Mouse (Mus musculus) hematopoietic multipotent progenitor cell, adult 10-12 weeks (in vitro differentiated cells): ENCODE data around the gene Mansc4. TPM values are rescaled to one million over a fixed set of nuclear protein-coding genes. Genes with fewer than 3 reads are reported as not detected.

Experiments
- polyA plus RNA-seq: library from polyadenylated mRNA; stranded (reverse); fragments of >175 nt; gene quantifications from 2 replicates; pipeline ENCODE4 v1.2.3, GENCODE M21; 2012; ENCODE audit warnings: low replicate concordance

Mansc4 gene
- polyA plus RNA-seq, result 0.16 and 0.56 TPM in 2 replicates

GRCm38 (mm10) chr6:147086594-147087225 lies at the start of gene Mansc4:
Mansc4 (minus strand) TSS chr6:147087032.

GRCm38 (mm10) chr6:147091136-147092120 lies 4.6 kb upstream of the Mansc4 start, which contains the start of gene Klhl42:
Klhl42 (plus strand) TSS chr6:147091379.

GRCm38 (mm10) chr6:147042291-147043290 lies 44.2 kb downstream of the Mansc4 start, which contains the start of gene Mrps35:
Mrps35 (plus strand) TSS chr6:147042764.

GRCm38 (mm10) chr6:147032303-147032925 lies 54.4 kb downstream of the Mansc4 start, which contains the start of gene Rep15:
Rep15 (plus strand) TSS chr6:147032584.

Other genes with a start within 250 kb of the Mansc4 start
- not detected in 2 replicates for gene Smco2, start 236.9 kb downstream of the Mansc4 start, polyA plus RNA-seq
- gene Ppfibp1, start 198.5 kb downstream of the Mansc4 start, polyA plus RNA-seq, result 1.8 and 2.3 TPM in 2 replicates
- not detected in 2 replicates for gene 1700034J05Rik, start 132.6 kb downstream of the Mansc4 start, polyA plus RNA-seq
- gene Rep15, start 54.4 kb downstream of the Mansc4 start, polyA plus RNA-seq, result 0.11 TPM in 1 of 2 replicates, not detected in the other
- 6.9 and 15.7 TPM in 2 replicates for gene Mrps35, start 44.3 kb downstream of the Mansc4 start, polyA plus RNA-seq
- 9.5 and 15.3 TPM in 2 replicates for gene Klhl42, start 4.3 kb upstream of the Mansc4 start, polyA plus RNA-seq
- gene Pthlh, start 177.2 kb upstream of the Mansc4 start, polyA plus RNA-seq, result 0.09 TPM in 1 of 2 replicates, not detected in the other